Mouse (Mus musculus): Measurements from ENCODE around the gene Cfi. TPM values are rescaled to one million over a fixed set of nuclear protein-coding genes. Genes with fewer than 3 reads are reported as not detected.

Cfi gene
- polyA plus RNA-seq, 1 experiment from 2014 or later = 219 TPM

DNA sequence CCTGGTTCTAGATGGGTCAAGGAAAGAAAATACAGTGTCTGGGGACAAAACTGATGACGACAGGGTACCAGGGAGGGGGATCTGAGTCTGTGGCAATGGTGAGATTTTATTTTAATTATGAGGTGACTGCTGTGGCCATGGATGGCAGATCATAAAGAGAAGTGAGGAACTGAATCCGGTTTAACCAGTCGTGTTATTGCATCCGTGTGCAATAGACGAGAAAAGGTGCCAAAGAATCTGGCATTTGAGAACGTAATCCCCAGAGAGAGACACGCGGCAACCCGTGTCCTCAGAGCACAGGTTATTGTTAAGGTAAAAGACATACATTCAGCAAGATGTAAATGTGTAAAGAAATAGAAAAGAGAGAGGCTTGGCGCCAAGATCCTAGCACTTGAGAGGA, 41.6 kb downstream of the Cfi start:
- no peak overlapping the region for H3K27ac ChIP-seq (replicated peaks)

GRCm38 (mm10) chr3:129878405-129879021, 42.8 kb downstream of the Cfi start, which contains the start of gene Pla2g12a:
Gene Pla2g12a, plus strand, starts transcription at chr3:129878606.
- Histone ChIP-seq H3K4me2 (peak within 1 kb of the TSS; percentile 96), H3K9me3 (replicated peaks) (no peaks in the 10 kb centered on the region), H3K4me1 (replicated peaks) (peaks cover 59% of the 10 kb centered on the region), H3K27ac (replicated peaks) (peak within 1 kb of the TSS; percentile 83), H3K36me3 (replicated peaks) (no peaks in the 10 kb centered on the region), H3K9ac (peak within 1 kb of the TSS; percentile 79), H3K27me3 (no peaks in the 10 kb centered on the region), H3K4me3 (replicated peaks) (peak within 1 kb of the TSS; percentile 80)
- under 1% methylated on average over 62 of the region's 66 CpGs for WGBS (ENCODE audit: insufficient replicate concordance)
- peak; percentile 77 for ATAC-seq (ENCODE audit: insufficient read depth)

More for the DNA sequence above, 41.6 kb downstream of the Cfi start:
- H3K4me3 ChIP-seq (replicated peaks) = no peak overlapping the region
- WGBS (ENCODE audit: insufficient replicate concordance) = 85% methylated on average over 10 of the region's 10 CpGs
- no peak for ATAC-seq (ENCODE audit: insufficient read depth)
- no peaks in the 10 kb centered on the region for H3K36me3 ChIP-seq (replicated peaks)
- H3K9me3 ChIP-seq (replicated peaks) = no peaks in the 10 kb centered on the region
- no peak overlapping the region for H3K9ac ChIP-seq
- 0 out of 2 replicates have a peak overlapping the region, but pooled peaks have one; percentile 96 for H3K4me2 ChIP-seq
- no peaks in the 10 kb centered on the region for H3K27me3 ChIP-seq
- peaks cover 47% of the 10 kb centered on the region for H3K4me1 ChIP-seq (replicated peaks)

- Histone ChIP-seq H3K4me2 (peak overlapping the region; percentile 96), H3K9me3 (replicated peaks) (no peaks in the 10 kb centered on the region), H3K27ac (replicated peaks) (peak overlapping the region; percentile 83), H3K4me3 (replicated peaks) (peak overlapping the region; percentile 80), H3K4me1 (replicated peaks) (peaks cover 63% of the 10 kb centered on the region), H3K36me3 (replicated peaks) (no peaks in the 10 kb centered on the region), H3K27me3 (no peaks in the 10 kb centered on the region), H3K9ac (peak overlapping the region; percentile 79)
- peak; percentile 64 for ATAC-seq (ENCODE audit: insufficient read depth)
- WGBS (ENCODE audit: insufficient replicate concordance) = under 1% methylated on average over 24 of the region's 25 CpGs
Measured at GRCm38 (mm10) chr3:129879131-129879757, 43.6 kb downstream of the Cfi start.

DNA sequence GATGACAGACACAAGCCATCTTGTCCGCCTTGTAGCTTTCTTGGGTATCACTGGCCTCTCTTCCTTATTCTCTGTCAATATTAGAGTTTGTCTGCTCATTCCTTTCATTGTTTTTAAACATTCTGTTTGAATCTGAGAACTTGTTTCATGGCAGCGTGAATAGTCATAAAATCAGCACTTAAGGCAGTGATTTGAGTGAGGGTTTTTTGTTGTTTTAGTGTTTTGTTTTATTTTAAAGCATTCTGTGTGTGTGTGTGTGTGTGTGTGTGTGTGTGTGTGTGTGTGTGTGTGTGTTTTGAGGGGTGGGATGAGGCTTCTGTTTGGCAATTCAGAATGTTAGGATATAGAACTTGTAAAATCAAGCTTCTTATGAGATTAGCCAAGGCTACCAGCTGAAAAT, 44.2 kb downstream of the Cfi start:
- 60% methylated on average over 2 of the region's 2 CpGs for WGBS (ENCODE audit: insufficient replicate concordance)
- H3K4me2 ChIP-seq = peak overlapping the region; percentile 96
- H3K9me3 ChIP-seq (replicated peaks) = no peaks in the 10 kb centered on the region
- peak overlapping the region; percentile 79 for H3K9ac ChIP-seq
- H3K4me3 ChIP-seq (replicated peaks) = peak overlapping the region; percentile 80
- no peaks in the 10 kb centered on the region for H3K27me3 ChIP-seq
- no peak for ATAC-seq (ENCODE audit: insufficient read depth)
- peak overlapping the region; percentile 83 for H3K27ac ChIP-seq (replicated peaks)
- H3K4me1 ChIP-seq (replicated peaks) = peaks cover 70% of the 10 kb centered on the region
- H3K36me3 ChIP-seq (replicated peaks) = no peaks in the 10 kb centered on the region

DNA sequence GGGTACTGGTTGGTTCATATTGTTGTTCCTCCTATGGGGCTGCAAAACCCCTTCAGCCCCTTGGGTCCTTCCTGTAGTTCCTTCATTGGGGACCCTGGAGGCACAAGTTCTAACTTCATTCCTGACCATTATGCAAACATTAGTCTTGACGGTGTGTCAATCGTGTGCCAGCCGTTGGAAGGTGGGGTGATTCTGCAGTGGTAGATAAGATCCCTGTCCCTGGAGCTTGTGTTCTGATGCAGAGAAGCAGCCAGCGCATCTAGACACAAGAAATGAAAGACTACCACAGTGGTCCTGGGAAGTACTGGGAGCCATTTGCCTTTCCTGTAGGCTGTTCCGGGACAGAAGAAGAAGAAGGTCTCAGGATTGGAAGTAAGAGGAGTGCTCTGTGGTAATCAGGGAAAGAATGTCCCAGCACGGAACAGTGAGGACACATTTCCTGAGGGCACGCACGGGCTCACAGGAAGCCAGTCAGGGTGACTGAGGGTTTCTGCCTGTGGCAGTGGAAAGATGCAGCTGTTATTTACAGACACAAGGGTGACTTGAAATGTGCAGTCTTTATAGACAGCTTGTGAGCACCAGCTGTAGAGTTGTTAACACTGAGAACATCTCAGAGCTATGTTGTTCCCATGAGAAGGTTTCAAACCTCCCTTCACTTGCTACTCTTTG, 45.4 kb downstream of the Cfi start:
- 10% methylated on average over 8 of the region's 8 CpGs for WGBS (ENCODE audit: insufficient replicate concordance)
- Histone ChIP-seq H3K4me2 (peak overlapping the region; percentile 96), H3K9me3 (replicated peaks) (no peaks in the 10 kb centered on the region), H3K9ac (peak overlapping the region; percentile 43), H3K36me3 (replicated peaks) (no peaks in the 10 kb centered on the region), H3K27me3 (no peaks in the 10 kb centered on the region), H3K4me3 (replicated peaks) (peak overlapping the region; percentile 46), H3K4me1 (replicated peaks) (peaks cover 81% of the 10 kb centered on the region), H3K27ac (replicated peaks) (peak overlapping the region; percentile 81)
- peak; percentile 59 for ATAC-seq (ENCODE audit: insufficient read depth)

- Histone ChIP-seq H3K4me3 (replicated peaks) (no peak overlapping the region), H3K9ac (peak overlapping the region; percentile 14; the same call in 1 of the 2 replicates), H3K27ac (replicated peaks) (peak overlapping the region; percentile 55), H3K4me1 (replicated peaks) (peaks cover 75% of the 10 kb centered on the region), H3K27me3 (no peaks in the 10 kb centered on the region), H3K36me3 (replicated peaks) (peaks cover 12% of the 10 kb centered on the region), H3K4me2 (peak overlapping the region; percentile 48), H3K9me3 (replicated peaks) (no peaks in the 10 kb centered on the region)
- WGBS (ENCODE audit: insufficient replicate concordance) = 24% methylated on average over 9 of the region's 9 CpGs
- ATAC-seq (ENCODE audit: insufficient read depth) = peak; percentile 43; the same call in 1 of the 2 replicates
Measured at GRCm38 (mm10) chr3:129885577-129885976, 49.9 kb downstream of the Cfi start.

- WGBS (ENCODE audit: insufficient replicate concordance) = 74% methylated on average over 5 of the region's 5 CpGs
- Histone ChIP-seq H3K9me3 (replicated peaks) (no peaks in the 10 kb centered on the region), H3K4me3 (replicated peaks) (no peak overlapping the region), H3K4me1 (replicated peaks) (peaks cover 67% of the 10 kb centered on the region), H3K36me3 (replicated peaks) (peaks cover 20% of the 10 kb centered on the region), H3K27ac (replicated peaks) (peak overlapping the region; percentile 64), H3K4me2 (peak overlapping the region; percentile 48), H3K27me3 (no peaks in the 10 kb centered on the region), H3K9ac (no peak overlapping the region; the same call in 1 of the 2 replicates)
- 0 out of 2 replicates have a peak, but pooled peaks have one; percentile 23 for ATAC-seq (ENCODE audit: insufficient read depth)
Measured at GRCm38 (mm10) chr3:129886430-129886829, 50.7 kb downstream of the Cfi start.

- Histone ChIP-seq H3K4me1 (replicated peaks) (peaks cover 55% of the 10 kb centered on the region), H3K4me2 (no peak overlapping the region), H3K9me3 (replicated peaks) (no peaks in the 10 kb centered on the region), H3K36me3 (replicated peaks) (peaks cover 32% of the 10 kb centered on the region), H3K27ac (replicated peaks) (no peak overlapping the region), H3K4me3 (replicated peaks) (no peak overlapping the region), H3K9ac (no peak overlapping the region), H3K27me3 (no peaks in the 10 kb centered on the region)
- WGBS (ENCODE audit: insufficient replicate concordance) = 74% methylated on average over 13 of the region's 13 CpGs
- ATAC-seq (ENCODE audit: insufficient read depth) = no peak
Measured at GRCm38 (mm10) chr3:129887779-129888517, 52.3 kb downstream of the Cfi start.

DNA sequence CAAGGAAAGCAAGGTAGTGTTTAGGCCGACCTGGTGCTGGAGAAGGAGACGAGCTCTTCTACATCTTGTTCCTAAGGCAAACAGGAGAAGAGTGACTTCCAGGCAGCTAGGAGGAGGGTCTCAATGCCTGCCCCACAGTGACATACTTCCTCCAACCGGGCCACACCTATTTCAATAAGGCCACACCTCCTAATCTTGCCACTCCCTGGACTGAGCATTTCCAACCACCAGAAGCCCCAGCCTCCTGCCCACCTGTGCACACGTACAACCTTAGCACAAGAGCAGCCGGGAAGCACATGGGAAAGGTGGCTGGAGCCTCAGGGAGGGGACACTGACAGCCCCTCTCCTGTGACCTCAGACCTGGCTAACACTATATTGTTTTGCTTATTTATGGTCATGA, 56.3 kb downstream of the Cfi start:
- no peak overlapping the region for H3K4me3 ChIP-seq (replicated peaks)
- ATAC-seq (ENCODE audit: insufficient read depth) = no peak
- H3K27ac ChIP-seq (replicated peaks) = no peak overlapping the region
- no peak overlapping the region for H3K4me2 ChIP-seq
- peaks cover 62% of the 10 kb centered on the region for H3K36me3 ChIP-seq (replicated peaks)
- no peaks in the 10 kb centered on the region for H3K9me3 ChIP-seq (replicated peaks)
- WGBS (ENCODE audit: insufficient replicate concordance) = 60% methylated on average over 5 of the region's 5 CpGs
- no peaks in the 10 kb centered on the region for H3K27me3 ChIP-seq
- no peak overlapping the region for H3K9ac ChIP-seq
- H3K4me1 ChIP-seq (replicated peaks) = peaks cover 27% of the 10 kb centered on the region

GRCm38 (mm10) chr3:129893143-129893542, 57.5 kb downstream of the Cfi start:
- H3K9me3 ChIP-seq (replicated peaks) = no peaks in the 10 kb centered on the region
- H3K27me3 ChIP-seq = no peaks in the 10 kb centered on the region
- 86% methylated on average over 3 of the region's 3 CpGs for WGBS (ENCODE audit: insufficient replicate concordance)
- no peak for ATAC-seq (ENCODE audit: insufficient read depth)
- no peak overlapping the region for H3K4me3 ChIP-seq (replicated peaks)
- peaks cover 63% of the 10 kb centered on the region for H3K36me3 ChIP-seq (replicated peaks)
- H3K9ac ChIP-seq = no peak overlapping the region
- no peak overlapping the region for H3K27ac ChIP-seq (replicated peaks)
- H3K4me1 ChIP-seq (replicated peaks) = peaks cover 21% of the 10 kb centered on the region
- no peak overlapping the region for H3K4me2 ChIP-seq

Measured in liver, embryonic 15.5 days (tissue).